Comparison of ENCODE assay signal across 10 mouse cellular contexts in genomic region chr13:98390363-98390762, GRCm38 (mm10). TPM values are rescaled to one million over a fixed set of nuclear protein-coding genes. Genes with fewer than 3 reads are reported as not detected.
DNase-seq lines count a peak whose midpoint lies in the region; ATAC-seq lines count a peak whose summit lies in the region.
"Had no signal": no experiment of that assay in that cellular context is flagged by ENCODE, and none has a peak within 500 bp of the region (broad histone marks: within the 10 kb centered on the region; RNA-seq: fewer than 3 reads in every experiment).

No protein-coding gene starts in this region.

- H3K9me3 ChIP-seq in kidney, embryonic 15.5 days (replicated peaks): no peaks in the 10 kb centered on the region
- H3K9me3 ChIP-seq in forebrain, embryonic 11.5 days (ENCODE audit: control insufficient read depth, low read length): no peaks in the 10 kb centered on the region
- H3K9me3 ChIP-seq in intestine, embryonic 15.5 days: no peaks in the 10 kb centered on the region; the same call in 1 of the 2 replicates
- peaks cover 6% of the 10 kb centered on the region; the same call in 1 of the 2 replicates for H3K9me3 ChIP-seq in neural tube, embryonic 12.5 days

- no peak overlapping the region for H3K9ac ChIP-seq in kidney, embryonic 15.5 days
- H3K9ac ChIP-seq in forebrain, embryonic 11.5 days (ENCODE audit: low read length): no peak overlapping the region; the same call in 1 of the 2 replicates
- H3K9ac ChIP-seq in intestine, embryonic 15.5 days: no peak overlapping the region
- no peak overlapping the region for H3K9ac ChIP-seq in neural tube, embryonic 12.5 days

- H3K4me3 ChIP-seq in kidney, embryonic 15.5 days (replicated peaks): peak overlapping the region; percentile 46
- peak overlapping the region; percentile 36; the same call in 1 of the 2 replicates for H3K4me3 ChIP-seq in forebrain, embryonic 11.5 days (ENCODE audit: low read depth, low read length)
- H3K4me3 ChIP-seq in intestine, embryonic 15.5 days (replicated peaks): no peak overlapping the region
- peak overlapping the region; percentile 36 for H3K4me3 ChIP-seq in neural tube, embryonic 12.5 days

- peaks cover 47% of the 10 kb centered on the region for H3K4me1 ChIP-seq in kidney, embryonic 15.5 days
- H3K4me1 ChIP-seq in forebrain, embryonic 11.5 days (replicated peaks; ENCODE audit: control insufficient read depth, insufficient read depth, low read length): peaks cover 7% of the 10 kb centered on the region; the same call in 1 of the 2 replicates
- H3K4me1 ChIP-seq in intestine, embryonic 15.5 days (replicated peaks): peaks cover 12% of the 10 kb centered on the region
- peaks cover 9% of the 10 kb centered on the region for H3K4me1 ChIP-seq in neural tube, embryonic 12.5 days

- WGBS in kidney, embryonic 15.5 days: 20% methylated on average over 6 of the region's 6 CpGs
- 9% methylated on average over 6 of the region's 6 CpGs for WGBS in forebrain, embryonic 11.5 days
- WGBS in intestine, embryonic 15.5 days: 29% methylated on average over 6 of the region's 6 CpGs
- WGBS in neural tube, embryonic 12.5 days: 8% methylated on average over 6 of the region's 6 CpGs

- peak overlapping the region; percentile 85 for H3K27ac ChIP-seq in kidney, embryonic 15.5 days
- no peak overlapping the region for H3K27ac ChIP-seq in forebrain, embryonic 11.5 days (ENCODE audit: low read depth, low read length)
- no peak overlapping the region for H3K27ac ChIP-seq in intestine, embryonic 15.5 days
- H3K27ac ChIP-seq in neural tube, embryonic 12.5 days: no peak overlapping the region

- ATAC-seq in kidney, embryonic 15.5 days (replicated peaks; ENCODE audit: low FRiP score): no peak
- ATAC-seq in forebrain, embryonic 11.5 days (replicated peaks; ENCODE audit: low FRiP score): no peak
- no peak for ATAC-seq in intestine, embryonic 15.5 days
- no peak for ATAC-seq in neural tube, embryonic 12.5 days (ENCODE audit: low FRiP score, low read depth)

- no peak for DNase-seq in kidney, adult 8-10 months
- no peak for DNase-seq in forebrain, embryonic 11.5 days (ENCODE audit: low spot score)
- DNase-seq in layer of hippocampus, adult 11-12 months (ENCODE audit: low spot score): no peak
- no peak for DNase-seq in kidney, postnatal 25 days
- no peak for DNase-seq in gastrocnemius, postnatal 10 days
- DNase-seq: right cerebral cortex, adult 18-20 months had no signal

- no peaks in the 10 kb centered on the region for H3K36me3 ChIP-seq in kidney, embryonic 15.5 days
- no peaks in the 10 kb centered on the region for H3K36me3 ChIP-seq in forebrain, embryonic 11.5 days (ENCODE audit: control insufficient read depth, insufficient read depth, low read length)
- no peaks in the 10 kb centered on the region for H3K36me3 ChIP-seq in intestine, embryonic 15.5 days
- no peaks in the 10 kb centered on the region for H3K36me3 ChIP-seq in neural tube, embryonic 12.5 days

- H3K4me2 ChIP-seq in kidney, embryonic 15.5 days: peak overlapping the region; percentile 79
- H3K4me2 ChIP-seq in forebrain, embryonic 11.5 days (ENCODE audit: low read depth, low read length, severe bottlenecking): peak overlapping the region; percentile 73
- H3K4me2 ChIP-seq in intestine, embryonic 15.5 days (replicated peaks): peak overlapping the region; percentile 89
- peak overlapping the region; percentile 77 for H3K4me2 ChIP-seq in neural tube, embryonic 12.5 days (replicated peaks)

- H3K27me3 ChIP-seq in kidney, embryonic 15.5 days: peaks cover 57% of the 10 kb centered on the region
- H3K27me3 ChIP-seq in forebrain, embryonic 11.5 days (ENCODE audit: control insufficient read depth, insufficient read depth, low read length): peaks cover 50% of the 10 kb centered on the region
- H3K27me3 ChIP-seq in intestine, embryonic 15.5 days (replicated peaks): peaks cover 50% of the 10 kb centered on the region
- peaks cover 65% of the 10 kb centered on the region for H3K27me3 ChIP-seq in neural tube, embryonic 12.5 days (replicated peaks)

RNA-seq across cellular contexts. Expression of gene Foxd1, which starts 36.3 kb away (rescaled TPM):
- 4.7 and 5.0 TPM in 2 replicates for polyA plus RNA-seq in kidney, embryonic 15.5 days (2015; fragmentation: Nextera tagmentation; extraction: Ambion mirVana)
- polyA plus RNA-seq in forebrain, embryonic 11.5 days (2014; fragmentation: Nextera tagmentation; extraction: Ambion mirVana): 4.4 and 4.8 TPM in 2 replicates
- polyA plus RNA-seq in intestine, embryonic 15.5 days (2015; fragmentation: Nextera tagmentation; extraction: Ambion mirVana): 0.03 TPM in 1 of 2 replicates, not detected in the other
- 4.9 and 5.7 TPM in 2 replicates for polyA plus RNA-seq in neural tube, embryonic 12.5 days (2016; fragmentation: Nextera tagmentation; extraction: Ambion mirVana)
- total RNA-seq in gastrocnemius, postnatal 10 days (2021): under 1 TPM; 0.28 to 0.36 TPM
- polyA plus RNA-seq: liver, embryonic 16.5 days had no signal
